Mouse (Mus musculus) spleen, adult 12 weeks (tissue): ENCODE data around the gene Gpr137c.

Source experiments
- DNase-seq: peaks from one replicate; pipeline ENCODE4 v3.0.0; 2022; ENCODE audit warnings: low spot score

Gene Gpr137c

DNA sequence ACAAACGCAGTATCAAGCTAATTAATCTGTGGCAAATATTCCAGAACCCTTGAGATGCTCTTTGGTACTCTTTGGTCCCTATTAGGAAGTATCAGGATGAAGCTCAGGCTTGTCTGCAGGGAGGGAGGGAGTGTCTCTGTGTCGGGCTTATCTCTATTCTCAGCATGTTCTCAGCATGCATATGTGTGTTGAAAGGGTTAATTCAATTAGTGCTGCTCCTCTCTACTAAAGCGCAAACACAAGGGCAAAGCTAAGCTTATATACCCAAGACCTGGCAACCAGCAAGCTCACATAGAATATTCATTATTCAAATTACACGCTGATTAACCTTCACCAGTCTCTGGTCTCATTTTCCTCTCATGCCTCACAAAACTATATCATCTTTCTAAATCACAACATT, 84.4 kb downstream of the Gpr137c start:
- no peak for DNase-seq

DNA sequence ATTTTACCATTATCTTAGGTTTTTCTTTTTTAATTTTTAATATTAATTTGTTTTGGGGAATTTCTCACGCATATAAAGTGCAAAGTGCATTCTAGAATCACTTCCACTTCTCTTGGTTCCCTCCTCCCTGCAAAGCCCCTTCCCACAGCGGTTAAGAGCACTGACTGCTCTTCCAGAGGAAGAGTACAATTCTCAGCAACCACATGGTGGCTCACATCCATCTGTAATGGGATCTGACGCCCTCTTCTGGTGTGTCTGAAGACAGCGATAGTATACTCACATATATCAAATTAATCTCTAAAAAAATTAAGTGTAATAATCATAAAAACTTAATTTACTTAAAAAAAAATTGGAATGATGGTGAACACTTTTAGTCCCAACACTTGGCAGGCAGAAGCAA, 84.9 kb downstream of the Gpr137c start:
- no peak for DNase-seq

DNA sequence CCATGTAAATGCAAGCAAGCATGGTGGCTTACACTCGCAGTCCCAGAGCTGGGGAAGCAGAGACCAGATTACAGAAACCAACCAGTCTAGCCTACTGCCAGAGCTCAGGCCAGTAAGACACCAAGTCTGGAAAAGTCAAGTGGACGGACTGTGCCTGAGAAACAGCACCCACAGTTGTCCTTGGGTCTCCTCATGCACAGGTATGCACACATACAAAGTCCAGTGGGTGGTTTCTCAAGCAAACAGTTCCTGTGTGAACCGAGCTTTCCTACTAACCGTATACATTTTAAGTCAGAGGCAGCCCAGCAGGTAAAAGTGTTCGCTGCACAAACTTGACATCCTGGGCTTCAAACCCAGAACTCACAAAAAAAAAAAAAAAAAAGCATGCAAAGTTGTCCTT, 86.3 kb downstream of the Gpr137c start:
- no peak for DNase-seq

DNA sequence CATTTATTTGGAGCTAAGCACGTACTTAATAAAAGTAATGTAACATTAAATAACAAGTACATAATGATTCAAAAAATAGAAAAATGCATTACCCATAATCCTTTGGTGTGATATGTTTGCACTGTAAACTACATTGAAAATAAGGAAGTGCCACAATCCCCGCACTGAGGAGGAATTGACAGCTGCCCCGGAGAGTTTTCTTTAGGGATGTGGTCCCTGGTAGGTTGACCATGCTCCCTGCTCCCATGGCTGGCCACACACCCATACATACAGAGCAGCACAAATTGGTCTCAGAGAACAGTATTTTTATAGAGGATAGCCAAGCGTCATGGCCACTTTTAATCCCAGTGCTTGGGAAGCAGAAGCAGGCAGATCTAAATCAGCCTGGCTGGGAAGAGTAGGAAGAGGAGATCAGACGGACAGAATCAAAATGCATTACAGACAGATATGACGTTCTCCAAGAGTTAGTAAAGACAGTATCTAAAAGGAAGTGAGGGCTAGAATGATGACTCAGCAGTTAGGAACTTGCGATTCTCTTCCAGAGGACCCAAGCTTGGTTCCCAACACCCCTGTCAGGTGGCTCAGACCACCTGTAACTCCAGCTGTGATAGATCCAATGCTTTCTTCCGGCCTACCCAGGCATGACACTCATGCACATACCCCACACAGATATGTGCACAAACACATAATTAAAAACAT, 88.3 kb downstream of the Gpr137c start:
- no peak for DNase-seq

DNA sequence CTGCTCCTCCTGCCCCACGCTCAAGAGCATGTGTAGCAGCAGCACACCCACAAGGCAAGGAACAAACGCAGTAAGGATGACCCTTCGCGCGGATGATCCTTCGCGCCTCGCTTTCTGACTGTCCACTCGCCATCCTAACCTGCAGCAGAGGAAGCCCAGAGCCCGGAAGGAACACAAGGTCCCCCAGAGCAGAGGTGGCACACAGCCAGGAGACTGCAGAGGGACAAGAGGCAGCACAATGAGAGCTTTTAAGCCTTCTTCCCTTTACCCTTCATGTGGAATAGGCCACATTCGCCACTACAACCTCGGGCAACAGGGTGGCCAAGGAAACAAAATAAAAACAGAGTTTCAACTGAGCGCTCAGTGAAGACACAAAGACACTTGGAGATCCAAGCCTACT, 90.1 kb downstream of the Gpr137c start:
- no peak for DNase-seq

DNA sequence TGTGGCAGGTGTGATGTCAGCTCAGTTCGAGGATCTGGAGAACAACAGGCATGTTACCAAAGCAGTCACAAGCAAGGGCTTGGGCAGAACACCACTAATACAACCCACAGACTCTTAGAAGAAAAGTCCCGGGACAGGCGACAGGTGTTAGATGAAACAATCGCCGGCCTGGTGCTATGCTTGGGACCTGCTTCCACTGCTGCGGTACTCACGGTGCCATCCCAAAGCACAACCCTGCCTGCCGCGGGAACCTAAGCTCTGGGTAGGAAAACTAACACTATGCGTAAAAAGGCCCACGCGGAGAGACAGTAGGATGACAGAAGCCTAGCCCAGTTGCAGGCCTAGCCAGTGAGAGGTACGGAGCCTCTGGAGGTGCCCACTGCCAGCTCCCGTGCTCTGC, 90.6 kb downstream of the Gpr137c start:
- DNase-seq = no peak

DNA sequence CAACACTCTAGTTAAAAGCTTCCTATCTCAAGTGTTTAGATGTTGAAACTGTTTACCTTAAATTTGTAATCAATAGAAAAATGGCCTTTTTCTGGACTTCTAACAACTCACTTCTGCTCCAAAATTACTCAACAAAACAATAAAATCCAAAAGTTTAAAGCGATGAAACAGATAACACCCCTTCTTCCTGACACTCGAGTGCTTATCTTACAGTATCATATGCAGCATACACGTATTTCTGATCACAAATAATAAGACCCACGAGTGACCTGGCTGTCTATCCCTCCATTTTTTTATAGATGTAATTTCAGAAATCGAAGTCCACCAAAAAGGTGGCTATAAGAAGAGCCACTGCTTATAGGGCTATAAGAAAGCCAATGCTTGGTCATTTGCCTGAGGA, 97.4 kb downstream of the Gpr137c start:
- DNase-seq = no peak

DNA sequence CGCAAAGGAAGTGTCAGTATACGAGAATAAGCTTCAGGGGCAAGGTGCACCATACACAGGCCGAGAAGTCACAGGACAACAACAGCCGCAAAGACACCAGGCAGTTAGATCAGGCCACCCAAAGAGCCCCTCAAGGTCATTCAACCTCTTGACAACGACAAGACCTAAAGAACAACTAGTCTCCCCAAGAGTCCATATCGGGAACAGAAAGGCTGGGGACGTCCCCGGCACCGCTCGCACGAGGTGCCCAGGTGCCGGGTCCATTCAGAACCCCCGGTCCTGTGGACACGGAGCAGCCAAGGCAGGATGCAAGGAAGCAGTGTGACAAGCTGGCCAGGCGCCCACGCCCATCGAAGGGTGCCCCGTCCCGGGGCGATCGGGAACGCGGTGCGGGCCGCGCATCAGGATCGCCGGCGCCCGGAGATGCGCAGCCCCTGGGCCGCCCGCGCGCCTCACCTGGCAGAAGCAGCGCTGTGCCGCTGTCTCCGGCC, 98.4 kb downstream of the Gpr137c start:
- DNase-seq = no peak

DNA sequence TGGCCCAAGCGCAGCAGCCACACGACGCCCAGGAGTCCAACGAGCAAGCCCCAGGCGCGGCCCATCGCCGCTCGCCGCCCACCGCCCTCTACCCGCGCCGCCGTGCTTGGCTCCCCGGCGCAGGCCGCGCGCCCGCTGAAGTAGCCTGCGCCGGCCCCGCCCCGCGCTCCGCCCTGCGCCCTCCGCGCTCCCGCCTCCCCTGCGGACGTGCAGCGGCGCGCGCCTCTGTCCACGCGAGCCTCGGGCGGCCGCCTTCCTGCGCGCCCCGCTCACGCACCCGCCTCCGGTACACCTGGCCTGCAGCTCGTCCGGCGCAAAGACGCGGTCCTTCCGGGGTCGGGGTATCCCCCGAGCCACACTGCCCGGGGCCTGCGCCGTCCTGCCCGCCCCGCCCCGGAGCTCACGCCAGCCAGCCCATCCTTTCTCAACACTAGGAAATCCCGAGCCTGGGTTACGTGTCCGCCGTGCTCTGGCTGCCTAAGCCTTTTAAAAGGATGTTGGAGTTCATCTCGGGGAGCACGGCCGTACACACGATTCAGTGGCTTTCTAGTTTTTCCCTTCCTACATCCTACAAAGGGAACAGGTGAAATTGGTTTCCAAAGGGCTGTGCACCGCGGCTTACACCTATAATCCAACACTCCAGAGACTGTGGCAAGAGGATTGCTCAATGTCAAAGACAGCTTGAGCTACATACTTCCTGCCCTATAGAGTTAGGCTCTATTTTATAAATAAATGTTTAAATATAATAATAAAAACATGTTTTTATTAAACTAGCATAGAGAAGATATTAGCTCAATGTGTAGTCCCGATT, 99.1 kb downstream of the Gpr137c start, which contains the start of gene Ero1l:
Gene Ero1l, minus strand, starts transcription at position 346 of the 811 bp plus-strand sequence.
- peak; percentile 80 for DNase-seq

DNA sequence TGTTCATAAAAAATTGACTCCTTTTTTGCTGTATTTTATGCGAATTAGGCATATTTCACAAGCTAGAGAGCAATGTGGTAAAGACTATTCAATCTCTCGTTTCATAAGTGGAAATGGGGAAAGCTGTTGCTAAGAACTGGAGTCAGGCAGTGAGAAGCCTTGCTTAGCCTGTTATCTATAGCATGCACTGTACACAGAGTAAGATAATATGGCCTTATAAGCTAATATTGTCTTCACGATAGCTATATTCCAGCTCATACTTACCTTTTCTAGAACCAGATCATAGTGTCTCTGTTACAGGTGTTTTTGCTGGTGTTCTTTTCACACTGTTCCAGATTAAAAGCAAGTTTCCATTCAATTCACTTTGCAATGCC, 99.7 kb downstream of the Gpr137c start:
- no peak for DNase-seq

DNA sequence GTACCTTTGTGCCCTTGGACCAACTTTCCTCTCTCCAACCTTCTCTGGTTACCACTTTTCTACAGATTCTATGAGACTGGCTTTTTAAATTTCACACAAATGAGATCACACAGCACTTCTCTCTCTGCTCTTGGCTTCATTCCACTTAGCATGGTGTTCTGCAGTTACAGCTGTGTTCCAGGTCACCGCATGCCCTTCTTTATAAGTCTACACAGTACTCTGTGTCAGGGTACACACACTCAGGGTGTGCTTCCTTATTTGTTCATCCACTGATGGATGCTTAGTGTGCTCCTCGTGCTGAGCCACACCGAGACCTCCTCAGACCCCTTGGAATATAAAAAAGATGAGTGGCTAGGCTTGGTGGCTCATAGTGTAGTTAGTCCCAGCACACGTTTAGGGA, 100.6 kb downstream of the Gpr137c start:
- no peak for DNase-seq

DNA sequence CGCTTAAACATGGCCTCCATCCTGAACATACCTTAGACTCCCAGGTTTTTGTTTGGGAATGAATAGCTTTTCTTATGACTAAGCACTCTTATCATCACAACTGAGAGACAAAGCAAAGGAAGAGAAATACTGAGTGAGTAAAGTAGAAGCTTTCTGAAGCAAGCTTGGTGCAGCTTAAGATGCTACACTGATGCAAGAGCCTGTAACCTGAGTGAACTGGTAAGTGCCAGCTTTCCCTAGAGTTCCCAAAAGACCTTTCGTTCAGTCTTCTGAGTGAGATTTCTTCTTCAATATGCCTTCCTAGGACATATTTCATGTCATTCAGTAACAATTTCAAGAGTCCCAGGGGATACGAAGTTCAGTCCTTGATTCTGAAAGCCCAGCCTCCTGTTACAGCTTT, 101.5 kb downstream of the Gpr137c start:
- no peak for DNase-seq

DNA sequence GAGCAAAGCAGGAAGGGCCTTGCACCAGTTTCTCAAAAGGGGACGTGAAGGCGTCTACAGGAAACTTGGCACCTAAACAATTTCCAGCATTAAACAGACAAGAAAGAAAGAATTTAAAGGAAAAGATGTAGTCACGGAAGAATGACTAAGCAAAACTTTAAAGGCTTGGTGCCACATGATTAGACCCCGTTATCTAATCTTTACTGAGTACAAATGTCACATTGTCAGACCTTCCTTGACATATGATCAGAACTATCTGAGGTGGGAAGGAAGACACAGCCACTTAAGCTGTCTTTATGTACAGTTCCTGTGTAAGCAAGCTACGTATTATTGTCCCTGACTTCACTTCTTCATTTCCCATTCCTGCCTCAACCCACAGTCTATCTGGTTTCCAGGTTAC, 102.1 kb downstream of the Gpr137c start:
- no peak for DNase-seq

DNA sequence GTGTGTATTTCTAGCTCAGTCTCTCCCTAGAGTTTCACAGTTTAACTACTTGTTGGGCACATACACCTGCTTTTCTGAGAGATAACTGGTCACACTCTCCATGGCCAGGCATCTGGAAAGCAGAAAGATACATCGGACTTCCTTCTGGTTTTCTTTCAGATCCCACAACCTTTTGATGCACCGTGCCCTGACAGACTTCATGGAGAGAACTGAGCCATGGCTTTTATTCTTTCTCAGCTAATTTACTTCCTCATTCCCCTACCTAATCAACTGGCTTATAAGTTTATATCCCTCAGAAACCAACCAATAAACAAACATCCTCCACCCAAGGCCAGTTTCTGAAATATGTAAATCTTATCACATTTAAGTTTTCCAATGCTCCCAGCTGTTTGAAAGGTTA, 102.9 kb downstream of the Gpr137c start:
- no peak for DNase-seq

DNA sequence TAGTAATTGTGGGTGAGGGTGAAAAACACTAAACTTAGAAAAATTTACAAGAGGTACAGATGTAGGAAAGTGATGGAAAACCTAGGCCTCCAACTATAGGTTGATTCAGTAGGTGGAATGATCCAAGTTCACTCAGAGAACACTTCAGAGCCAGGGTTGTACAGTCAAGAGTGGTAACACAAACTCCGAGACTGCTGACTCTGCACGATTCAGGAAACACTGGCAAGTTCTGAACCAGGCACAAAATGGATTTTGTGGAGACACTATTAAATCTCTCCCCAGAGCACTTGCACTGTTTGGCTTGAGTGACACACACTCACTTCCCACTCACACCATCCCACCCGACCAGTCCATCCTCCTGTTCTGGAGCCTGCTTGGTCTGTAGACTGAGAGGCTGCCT, 103.8 kb downstream of the Gpr137c start:
- no peak for DNase-seq

DNA sequence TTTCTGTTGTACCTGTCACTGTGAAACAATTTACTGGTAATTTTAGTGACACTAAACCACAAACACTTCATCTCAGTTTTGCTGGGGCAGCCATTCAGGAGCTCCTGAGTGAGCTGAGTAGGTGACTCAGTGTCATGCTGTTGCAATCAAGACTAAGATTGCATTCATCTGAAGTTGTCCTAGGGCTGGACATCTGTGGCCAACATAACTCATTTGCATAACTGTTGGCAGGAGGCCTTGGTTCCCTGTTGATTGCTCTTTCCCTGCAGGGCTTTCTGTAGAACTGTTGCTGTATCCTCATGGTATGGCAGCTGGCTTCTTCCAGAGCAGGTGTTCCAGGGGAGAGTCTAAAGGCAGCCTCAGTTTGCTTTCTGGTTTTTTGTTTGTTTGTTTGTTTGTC, 106.0 kb downstream of the Gpr137c start:
- DNase-seq = no peak

DNA sequence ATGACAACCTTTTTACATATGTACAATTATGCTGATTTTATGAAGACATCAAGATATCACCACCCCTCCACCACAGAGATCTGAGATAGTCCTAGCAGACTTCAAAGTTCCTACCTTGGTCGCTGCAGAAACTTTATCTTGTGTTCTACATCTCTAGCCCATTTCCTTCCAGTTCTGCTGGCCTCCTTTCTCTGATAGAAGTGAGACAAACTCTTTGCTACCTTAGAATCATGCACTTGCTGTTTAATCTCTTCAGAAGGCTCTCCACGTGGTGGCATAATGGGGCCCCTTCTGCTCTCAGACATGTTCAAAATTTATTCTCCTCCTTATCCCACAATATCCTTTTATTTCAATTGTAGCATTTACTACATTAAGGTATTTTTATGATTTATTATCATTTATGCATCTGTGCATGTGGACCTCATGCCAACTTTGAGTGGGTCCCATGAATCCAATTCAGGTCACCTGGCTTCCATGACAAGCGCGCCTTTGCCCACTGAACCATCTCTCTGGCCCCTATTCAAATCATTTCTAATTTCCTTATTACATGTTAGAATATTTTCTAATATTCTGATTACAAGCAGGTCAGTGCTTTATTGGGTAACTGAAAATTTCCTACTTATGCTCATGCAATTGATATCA, 108.7 kb downstream of the Gpr137c start:
- no peak for DNase-seq

DNA sequence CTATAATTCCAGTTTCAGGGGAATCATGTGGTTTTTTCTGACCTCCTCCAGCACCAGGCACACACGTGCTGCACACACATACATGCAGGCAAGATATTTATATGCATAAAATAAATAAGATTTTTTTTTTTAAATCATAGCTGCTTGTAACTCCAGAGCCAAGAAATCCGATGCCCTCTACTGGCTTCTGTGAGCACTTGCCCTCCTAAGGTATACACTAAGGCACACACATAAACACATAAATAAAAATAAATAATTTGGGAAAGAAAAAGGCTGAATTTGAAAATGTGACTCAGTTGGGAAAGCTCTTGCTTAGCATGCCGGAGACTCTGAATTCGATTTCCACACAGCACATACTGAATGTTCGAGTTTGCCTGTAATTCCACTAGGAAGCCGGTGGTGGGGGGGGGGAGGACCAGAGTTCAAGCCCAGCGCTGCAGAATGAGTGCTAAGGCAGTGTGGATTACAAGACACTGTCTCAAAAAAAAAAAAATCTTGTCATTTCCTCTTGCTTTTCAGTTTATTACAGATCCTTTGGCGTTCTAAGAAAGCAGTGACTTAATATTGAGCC, 109.6 kb downstream of the Gpr137c start:
- no peak for DNase-seq

DNA sequence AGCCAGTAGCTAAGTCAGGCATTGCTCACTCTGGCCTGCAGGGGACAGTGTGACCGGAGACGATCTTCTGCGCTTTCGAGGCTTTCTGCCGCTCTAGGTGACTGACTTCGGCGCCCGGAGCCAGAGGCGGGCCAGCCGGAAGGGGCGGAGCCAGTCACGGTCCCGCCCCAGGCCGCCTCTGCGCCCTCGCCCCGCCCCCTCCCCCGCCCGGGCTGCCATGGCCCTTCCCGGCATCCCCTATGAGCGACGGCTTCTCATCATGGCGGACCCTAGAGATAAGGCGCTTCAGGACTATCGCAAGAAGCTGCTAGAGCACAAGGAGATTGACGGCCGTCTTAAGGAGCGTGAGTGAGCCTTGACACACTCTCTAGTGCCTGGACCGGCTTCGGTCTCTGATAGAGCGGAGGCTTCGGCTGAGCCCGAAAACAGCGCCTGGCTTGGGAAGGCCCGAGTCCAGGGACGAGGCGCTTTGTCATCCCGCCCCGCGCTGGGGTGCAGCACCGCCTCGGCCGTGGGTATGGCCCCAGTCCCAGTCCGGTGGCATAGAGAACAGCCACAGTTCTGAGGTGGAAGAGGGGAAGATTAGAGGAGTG, 110.2 kb downstream of the Gpr137c start, which contains the start of gene Psmc6:
Gene Psmc6, plus strand, starts transcription at position 200 of the 593 bp plus-strand sequence.
- DNase-seq = peak; percentile 81
